Mouse (Mus musculus) c-Kit-positive CD71-positive TER-119-negative erythroid progenitor cells, embryonic 14.5 days (primary cell): ENCODE data around the gene Fpgs.

Experiments used
- DNase-seq: peaks from one replicate; pipeline ENCODE4 v3.0.0-alpha.2; 2013; ENCODE audit warnings: low read depth

Fpgs gene

GRCm38 (mm10) chr2:32700966-32701743, 2.8 kb downstream of the Fpgs start:
- DNase-seq = no peak

GRCm38 (mm10) chr2:32699680-32700079, 4.3 kb downstream of the Fpgs start:
- no peak for DNase-seq

GRCm38 (mm10) chr2:32694691-32695090, 9.3 kb downstream of the Fpgs start:
- no peak for DNase-seq

GRCm38 (mm10) chr2:32693823-32694411, 10.0 kb downstream of the Fpgs start:
- DNase-seq = peak; percentile 96

GRCm38 (mm10) chr2:32693282-32693681, 10.7 kb downstream of the Fpgs start:
- no peak for DNase-seq

- no peak for DNase-seq
These were observed 11.4 kb downstream of the Fpgs start for GRCm38 (mm10) chr2:32692496-32692895.

- no peak for DNase-seq
These were observed 12.9 kb downstream of the Fpgs start for GRCm38 (mm10) chr2:32691041-32691440.

GRCm38 (mm10) chr2:32689420-32689819, 14.5 kb downstream of the Fpgs start:
- peak; percentile 89 for DNase-seq

GRCm38 (mm10) chr2:32687562-32687961, 16.4 kb downstream of the Fpgs start:
- DNase-seq = no peak

GRCm38 (mm10) chr2:32686640-32687039, 17.3 kb downstream of the Fpgs start:
- DNase-seq = no peak

- DNase-seq = no peak
These were observed 18.1 kb downstream of the Fpgs start for GRCm38 (mm10) chr2:32685807-32686206.

- DNase-seq = no peak
These were observed 19.1 kb downstream of the Fpgs start for GRCm38 (mm10) chr2:32684681-32685428.

GRCm38 (mm10) chr2:32683701-32684100, 20.2 kb downstream of the Fpgs start:
- no peak for DNase-seq

GRCm38 (mm10) chr2:32682721-32683417, 21.1 kb downstream of the Fpgs start:
- no peak for DNase-seq

GRCm38 (mm10) chr2:32681754-32682153, 22.2 kb downstream of the Fpgs start:
- no peak for DNase-seq

- DNase-seq = no peak
These were observed 22.8 kb downstream of the Fpgs start for GRCm38 (mm10) chr2:32680961-32681650.

- DNase-seq = no peak
These were observed 23.9 kb downstream of the Fpgs start for GRCm38 (mm10) chr2:32680051-32680451.

- no peak for DNase-seq
These were observed 26.3 kb downstream of the Fpgs start for GRCm38 (mm10) chr2:32677683-32678082.

- DNase-seq = no peak
These were observed 27.1 kb downstream of the Fpgs start for GRCm38 (mm10) chr2:32676821-32677220.

- no peak for DNase-seq
These were observed 30.6 kb downstream of the Fpgs start for GRCm38 (mm10) chr2:32673176-32673917.
